Mouse (Mus musculus) induced T-regulatory cell, adult 2 months (primary cell): ENCODE data around the gene Ankrd33b.
A peak's percentile ranks its signal among the peaks of the same experiment; 100 is the strongest.

ENCODE experiments used
- DNase-seq: peaks from one replicate; pipeline ENCODE4 v3.0.0-alpha.2; 2012; ENCODE audit warnings: low read depth

Ankrd33b gene

GRCm38 (mm10) chr15:31337983-31338382, 29.5 kb downstream of the Ankrd33b start:
- DNase-seq = no peak

- no peak for DNase-seq
Measured at GRCm38 (mm10) chr15:31337192-31337741, 30.3 kb downstream of the Ankrd33b start.

- no peak for DNase-seq
Measured at GRCm38 (mm10) chr15:31336685-31337084, 30.8 kb downstream of the Ankrd33b start.

GRCm38 (mm10) chr15:31334829-31335228, 32.7 kb downstream of the Ankrd33b start:
- DNase-seq = no peak

- no peak for DNase-seq
Measured at GRCm38 (mm10) chr15:31332541-31333163, 34.9 kb downstream of the Ankrd33b start.

- DNase-seq = no peak
Measured at GRCm38 (mm10) chr15:31331742-31332141, 35.8 kb downstream of the Ankrd33b start.

GRCm38 (mm10) chr15:31328082-31328614, 39.4 kb downstream of the Ankrd33b start:
- DNase-seq = no peak

DNA sequence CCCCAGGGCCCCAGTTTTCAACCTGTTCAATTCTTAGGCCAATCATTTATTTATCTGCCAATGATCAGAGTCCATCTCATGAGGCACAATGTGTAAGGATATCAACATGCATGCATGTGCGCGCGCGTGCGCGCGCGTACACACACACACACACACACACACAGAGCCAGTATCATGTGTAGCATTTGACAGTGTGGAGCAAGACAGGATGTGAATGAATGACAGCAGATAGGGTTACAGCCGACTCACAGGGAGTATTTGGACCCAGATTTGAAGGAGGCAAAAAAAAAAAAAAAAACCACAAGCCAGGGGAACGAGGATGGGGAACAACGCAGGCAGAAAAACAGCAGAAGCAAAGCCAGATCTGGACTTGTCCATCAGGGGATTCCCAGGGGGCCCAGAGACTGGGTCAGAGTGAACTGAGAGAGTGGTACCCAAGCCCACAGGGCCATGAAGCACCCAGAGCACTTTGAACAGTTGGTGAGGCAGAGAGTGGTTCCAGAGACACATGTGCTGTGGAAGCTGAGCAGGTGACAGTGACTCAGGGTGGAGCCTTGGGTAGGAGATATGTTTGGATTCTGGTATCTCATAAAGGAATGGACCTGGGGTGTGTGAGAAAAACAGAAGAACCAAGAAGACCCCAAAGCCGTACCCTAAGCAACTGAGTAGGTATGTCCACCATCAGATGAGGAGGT, 41.7 kb downstream of the Ankrd33b start:
- no peak for DNase-seq

GRCm38 (mm10) chr15:31324551-31324950, 43.0 kb downstream of the Ankrd33b start:
- no peak for DNase-seq

DNA sequence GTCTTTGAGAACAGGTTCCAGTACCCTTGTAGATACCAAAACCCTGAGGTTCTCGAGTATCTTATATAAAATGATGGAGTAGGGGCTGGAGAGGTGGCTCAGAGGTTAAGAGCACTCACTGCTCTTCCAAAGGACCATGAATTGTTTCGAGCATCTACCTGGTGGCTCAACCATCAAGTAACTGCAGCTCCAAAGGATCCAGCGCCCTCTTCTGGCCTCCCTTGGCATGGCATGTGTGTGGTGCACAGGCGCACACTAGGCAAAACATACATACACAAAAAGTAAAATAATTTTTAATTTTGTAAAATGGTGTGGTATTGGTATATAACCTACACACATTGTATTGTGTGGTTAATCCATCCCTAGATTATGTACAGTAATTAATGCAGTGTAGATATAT, 43.8 kb downstream of the Ankrd33b start:
- peak; percentile 19 for DNase-seq

DNA sequence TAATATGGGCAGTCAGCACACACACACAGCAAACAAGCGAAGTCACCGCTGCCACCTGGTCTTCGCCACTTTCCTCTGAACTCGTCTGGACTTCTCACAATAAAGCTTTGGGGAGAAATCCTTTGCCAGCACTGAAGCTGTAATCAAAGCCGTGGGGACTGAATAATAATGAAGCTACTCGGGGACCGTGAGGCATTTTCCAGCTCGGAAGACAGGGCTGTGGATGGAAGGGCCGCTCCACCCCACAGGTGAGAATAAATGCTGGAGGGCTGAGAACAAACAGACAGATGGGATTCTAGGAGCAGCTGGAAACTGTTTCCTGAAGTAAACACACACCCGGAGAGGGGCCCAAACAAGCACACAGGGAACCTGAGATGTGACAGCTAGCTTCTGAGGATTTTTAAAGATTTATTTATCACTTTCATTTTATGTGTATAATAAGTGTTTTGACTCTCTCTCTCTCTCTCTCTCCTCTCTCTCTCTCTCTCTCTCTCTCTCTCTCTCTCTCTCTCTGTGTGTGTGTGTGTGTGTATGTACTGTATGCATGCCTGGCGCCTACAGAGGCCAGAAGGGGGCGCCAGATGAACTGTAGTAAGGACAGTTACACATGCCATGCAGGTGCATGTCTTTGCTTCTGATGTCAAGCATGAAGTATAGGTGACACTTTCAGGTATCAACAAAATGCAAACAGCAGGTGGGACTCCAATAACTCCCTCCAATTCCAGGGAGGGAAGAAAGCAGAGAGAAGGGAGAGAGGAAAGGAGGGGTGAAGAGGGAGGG, 46.7 kb downstream of the Ankrd33b start:
- DNase-seq = peak; percentile 14

DNA sequence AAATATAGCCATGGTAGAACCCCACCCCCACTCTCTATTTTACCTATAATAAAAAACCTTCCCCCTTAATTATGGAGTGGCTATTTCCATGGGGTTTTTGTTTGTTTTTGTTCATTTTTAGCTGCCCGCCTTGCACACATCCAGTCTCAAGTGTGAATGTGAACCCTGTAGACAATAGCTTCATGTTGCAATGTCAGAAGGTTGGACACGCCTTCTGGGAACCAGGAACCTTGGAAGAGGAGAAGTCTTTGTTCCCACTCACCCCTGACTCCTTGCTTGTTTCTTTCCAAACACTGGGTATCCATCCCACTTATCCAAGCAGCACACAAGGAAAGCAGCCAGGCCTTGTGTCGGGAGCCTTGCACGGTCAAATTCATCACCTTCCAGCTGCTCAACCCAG, 48.5 kb downstream of the Ankrd33b start:
- no peak for DNase-seq

DNA sequence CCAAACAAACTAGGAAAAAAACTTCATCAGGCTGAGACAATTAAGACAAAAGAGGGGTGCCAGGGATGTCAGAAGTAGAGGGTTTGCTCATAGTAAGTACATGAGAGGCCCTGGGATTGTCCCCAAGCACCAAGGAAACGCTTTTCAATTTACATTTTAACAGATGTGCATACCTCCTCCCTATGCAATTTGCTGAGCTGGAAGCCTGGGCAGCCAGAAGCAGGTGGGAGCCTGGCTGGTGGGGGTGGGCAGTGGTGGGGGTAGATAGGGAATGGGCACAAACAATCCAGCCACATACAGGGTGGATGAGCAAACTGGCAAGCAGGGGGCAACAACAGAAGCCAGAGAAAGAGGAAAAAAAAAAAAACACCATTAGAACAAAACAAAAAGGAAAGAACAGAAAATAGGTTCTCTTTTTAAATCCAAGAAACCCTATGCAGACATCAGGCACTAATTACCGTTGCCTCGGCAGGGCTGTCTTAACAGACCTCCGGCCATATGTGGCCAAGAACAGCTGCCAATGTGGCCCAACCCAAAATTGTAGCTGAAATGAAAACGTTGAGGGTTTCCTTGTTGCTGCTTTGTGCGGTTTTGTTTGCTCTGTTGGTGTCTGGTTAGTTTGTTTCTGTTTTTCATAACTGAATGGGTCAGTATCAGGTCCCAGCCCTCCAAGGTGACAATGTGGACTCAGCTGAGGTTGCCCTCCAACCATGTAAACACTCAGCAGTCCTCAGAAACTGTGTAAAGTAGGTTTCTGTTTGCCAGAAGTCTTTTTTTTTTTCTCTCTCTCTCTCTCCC, 49.2 kb downstream of the Ankrd33b start:
- no peak for DNase-seq

- DNase-seq = no peak
Measured at GRCm38 (mm10) chr15:31317056-31317805, 50.3 kb downstream of the Ankrd33b start.

GRCm38 (mm10) chr15:31315630-31316231, 51.8 kb downstream of the Ankrd33b start:
- DNase-seq = peak; percentile 63

GRCm38 (mm10) chr15:31312001-31312400, 55.5 kb downstream of the Ankrd33b start:
- DNase-seq = no peak

- peak; percentile 29 for DNase-seq
Measured at GRCm38 (mm10) chr15:31309526-31309925, 58.0 kb downstream of the Ankrd33b start.

DNA sequence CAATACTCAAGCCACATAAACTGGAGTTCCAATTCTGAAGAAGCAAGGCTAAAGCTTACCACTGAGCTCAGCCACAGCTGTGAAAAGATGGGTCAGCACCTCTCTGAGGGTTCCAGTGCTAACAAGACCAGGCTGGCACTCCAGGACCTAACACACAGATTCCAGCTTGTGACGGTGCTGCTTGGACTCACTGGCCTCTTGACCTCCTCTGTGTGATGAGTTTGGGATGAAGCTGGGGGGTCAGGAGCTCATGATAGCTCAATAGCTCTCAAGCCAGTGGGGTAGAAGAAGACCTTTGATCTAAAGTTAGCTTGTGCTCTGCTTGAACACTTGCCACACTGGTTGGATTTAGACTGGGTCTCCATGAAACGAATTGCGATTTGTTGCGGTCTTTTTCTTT, 60.8 kb downstream of the Ankrd33b start:
- DNase-seq = no peak

- DNase-seq = no peak
Measured at GRCm38 (mm10) chr15:31305181-31305580, 62.3 kb downstream of the Ankrd33b start.

DNA sequence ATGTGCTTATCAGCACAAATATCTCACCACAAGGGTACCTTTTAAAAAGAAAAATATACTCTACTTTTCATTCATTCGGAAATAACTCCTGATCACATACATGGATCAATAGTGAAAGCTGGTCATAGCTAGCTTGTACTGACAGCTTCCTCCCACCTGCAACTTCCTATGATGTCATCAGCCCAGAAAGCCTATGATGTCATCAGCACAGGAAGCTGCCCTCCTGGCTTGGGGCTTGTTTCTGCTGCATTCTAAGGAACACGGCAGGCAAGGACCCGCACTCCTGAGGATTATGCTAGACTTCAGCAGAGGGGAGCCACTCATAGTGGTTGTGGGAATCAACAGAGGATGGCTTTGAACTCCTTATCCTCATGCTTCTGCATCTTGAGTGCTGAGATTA, 63.2 kb downstream of the Ankrd33b start:
- no peak for DNase-seq
